Mouse (Mus musculus): ENCODE data around the gene Lyrm9.

- TF ChIP-seq POLR2A (IDR thresholded peaks at IDR 0.05; ENCODE audit: control insufficient read depth, low read depth, low read length): 0 out of 2 replicates have a peak, but pooled peaks have one; percentile 12
- no peak for TF ChIP-seq CTCF (IDR thresholded peaks at IDR 0.05; ENCODE audit: control insufficient read depth, insufficient read depth, insufficient replicate concordance, low read depth, low read length)
These were observed 22.6 kb upstream of the Lyrm9 start for GRCm38 (mm10) chr11:78803587-78804316.

All from testis, adult 2 months (tissue).